Mouse (Mus musculus): ENCODE measurements around the gene Nup50.

Gene Nup50

DNA sequence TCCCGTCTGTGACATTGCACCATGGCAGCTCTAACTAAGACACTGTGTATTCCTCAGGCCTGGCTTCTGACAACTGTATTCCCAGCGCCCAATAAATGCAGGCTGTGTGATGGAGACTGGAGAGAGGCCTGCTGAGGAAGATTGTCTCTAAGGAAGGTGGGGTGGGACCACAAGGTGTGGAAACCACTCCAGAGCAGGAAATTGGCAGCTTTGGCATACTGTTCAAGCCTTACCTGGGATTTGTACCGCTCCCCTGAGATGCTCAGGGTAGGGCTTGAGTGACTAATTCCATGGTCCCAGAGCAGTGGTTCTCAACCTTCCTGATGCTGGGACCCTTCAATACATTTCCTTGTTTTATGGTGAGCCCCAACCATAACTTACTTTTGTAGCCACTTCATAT, 65.9 kb downstream of the Nup50 start:
- no peak for DNase-seq (ENCODE audit: low spot score in 2 of 2)

DNA sequence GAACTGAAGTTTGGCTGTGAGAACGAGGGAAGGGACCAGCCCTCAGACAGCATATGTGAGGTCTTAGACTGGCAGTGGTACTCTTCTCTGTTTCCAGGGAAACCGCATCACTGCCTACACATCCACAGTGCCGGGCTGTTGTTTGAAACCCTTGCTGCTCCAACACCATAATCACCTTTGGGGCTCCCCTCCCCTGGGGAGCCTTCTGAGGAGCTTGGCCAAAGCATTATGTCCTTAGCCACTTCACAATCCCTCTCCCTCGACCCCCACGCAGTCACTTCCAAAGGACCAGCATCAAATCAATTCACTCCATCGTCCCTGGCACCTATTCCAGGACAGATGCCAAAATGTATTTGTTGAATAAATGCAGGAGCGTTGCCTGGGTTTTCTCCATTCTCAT, 66.6 kb downstream of the Nup50 start:
- no peak for DNase-seq (ENCODE audit: low spot score in 2 of 2)

All from urinary bladder, adult 18-20 months (tissue).